Mouse (Mus musculus) hindbrain, embryonic 11.5 days (tissue): ENCODE results near the gene Zfp280b. TPM values are rescaled to one million over a fixed set of nuclear protein-coding genes. Genes with fewer than 3 reads are reported as not detected.

Source experiments
- ATAC-seq: fragments of 200-750 bp; cut with Nextera tagmentation; 2 replicates; pipeline ENCODE4 v1.8.0; 2017; ENCODE audit warnings: mild to moderate bottlenecking, moderate TSS enrichment, moderate library complexity; ENCODE audit not compliant: low FRiP score
- DNase-seq: peaks from one replicate; pipeline ENCODE4 v3.0.0-alpha.2; 2015; ENCODE audit warnings: low spot score
- H3K27ac ChIP-seq: fragments of 300-500 bp; sonication (generic); 2 replicates; pipeline ENCODE4 v1.5.1; 2014; ENCODE audit warnings: mild to moderate bottlenecking, low read depth, low read length
- H3K27me3 ChIP-seq: fragments of 300-500 bp; sonication (generic); 2 replicates; pipeline ENCODE4 v1.6.1; 2014; ENCODE audit warnings: mild to moderate bottlenecking, low read length, moderate library complexity, mixed read lengths; ENCODE audit not compliant: control insufficient read depth, insufficient read depth
- H3K36me3 ChIP-seq: fragments of 300-500 bp; sonication (generic); 2 replicates; pipeline ENCODE4 v1.6.1; 2014; ENCODE audit warnings: mild to moderate bottlenecking, low read length, moderate library complexity, mixed read lengths; ENCODE audit not compliant: control insufficient read depth, insufficient read depth
- H3K4me1 ChIP-seq: fragments of 300-500 bp; sonication (generic); replicated peaks from 2 replicates; pipeline ENCODE4 v1.6.1; 2014; ENCODE audit warnings: low read length, mixed read lengths; ENCODE audit not compliant: control insufficient read depth, insufficient read depth
- H3K4me2 ChIP-seq: fragments of 300-500 bp; sonication (generic); replicated peaks from 2 replicates; pipeline ENCODE4 v1.6.1; 2014; ENCODE audit warnings: mild to moderate bottlenecking, low read depth, low read length
- H3K4me3 ChIP-seq: fragments of 300-500 bp; sonication (generic); 2 replicates; pipeline ENCODE4 v1.5.1; 2014; ENCODE audit warnings: low read depth, low read length
- H3K9ac ChIP-seq: fragments of 300-500 bp; sonication (generic); 2 replicates; pipeline ENCODE4 v1.6.1; 2014; ENCODE audit warnings: low read depth, low read length
- H3K9me3 ChIP-seq: fragments of 300-500 bp; sonication (generic); 2 replicates; pipeline ENCODE4 v1.6.1; 2016; ENCODE audit warnings: low read length; ENCODE audit not compliant: control insufficient read depth
- WGBS: fragments of 180-500 bp; shearing (Covaris S2); extraction: QIAGEN DNeasy Blood & Tissue Kit; methylation state at CpG from one replicate; pipeline ENCODE4 v1.1.7; 2014; 5-methylcytosine and 5-hydroxymethylcytosine counted together
- polyA plus RNA-seq: library from polyadenylated mRNA; unstranded; fragments of >200 nt; fragmentation: Nextera tagmentation; extraction: Ambion mirVana; gene quantifications from 2 replicates; pipeline ENCODE4 v1.2.1, GENCODE M21; 2014

Gene Zfp280b
- polyA plus RNA-seq, 1 experiment from 2014 or later: 28.3 TPM

GRCm38 (mm10) chr10:76002615-76003014 is 29.8 kb upstream of the Zfp280b start:
- no peak overlapping the region for H3K27ac ChIP-seq
- no peak for ATAC-seq
- H3K27me3 ChIP-seq: no peaks in the 10 kb centered on the region
- H3K4me2 ChIP-seq: no peak overlapping the region
- H3K9me3 ChIP-seq: no peaks in the 10 kb centered on the region
- 27% methylated on average over 2 of the region's 2 CpGs for WGBS
- no peak overlapping the region for H3K4me3 ChIP-seq
- no peaks in the 10 kb centered on the region for H3K4me1 ChIP-seq
- DNase-seq: no peak
- H3K36me3 ChIP-seq: no peaks in the 10 kb centered on the region
- no peak overlapping the region for H3K9ac ChIP-seq

GRCm38 (mm10) chr10:76003221-76003620 is 29.2 kb upstream of the Zfp280b start:
- Histone ChIP-seq H3K4me2 (no peak overlapping the region), H3K4me3 (no peak overlapping the region), H3K4me1 (no peaks in the 10 kb centered on the region), H3K27ac (no peak overlapping the region), H3K36me3 (no peaks in the 10 kb centered on the region), H3K9ac (no peak overlapping the region), H3K27me3 (no peaks in the 10 kb centered on the region), H3K9me3 (no peaks in the 10 kb centered on the region)
- DNase-seq (no peak), ATAC-seq (no peak)
- WGBS: 79% methylated on average over 2 of the region's 2 CpGs

- H3K4me1 ChIP-seq: no peaks in the 10 kb centered on the region
- ATAC-seq (no peak), DNase-seq (no peak)
- no peak overlapping the region for H3K4me2 ChIP-seq
- H3K4me3 ChIP-seq: no peak overlapping the region
- no peaks in the 10 kb centered on the region for H3K36me3 ChIP-seq
- H3K9ac ChIP-seq: no peak overlapping the region
- H3K9me3 ChIP-seq: no peaks in the 10 kb centered on the region
- WGBS: 85% methylated on average over 6 of the region's 6 CpGs
- no peak overlapping the region for H3K27ac ChIP-seq
- no peaks in the 10 kb centered on the region for H3K27me3 ChIP-seq
These were observed 26.1 kb upstream of the Zfp280b start for GRCm38 (mm10) chr10:76006385-76006784.

DNA sequence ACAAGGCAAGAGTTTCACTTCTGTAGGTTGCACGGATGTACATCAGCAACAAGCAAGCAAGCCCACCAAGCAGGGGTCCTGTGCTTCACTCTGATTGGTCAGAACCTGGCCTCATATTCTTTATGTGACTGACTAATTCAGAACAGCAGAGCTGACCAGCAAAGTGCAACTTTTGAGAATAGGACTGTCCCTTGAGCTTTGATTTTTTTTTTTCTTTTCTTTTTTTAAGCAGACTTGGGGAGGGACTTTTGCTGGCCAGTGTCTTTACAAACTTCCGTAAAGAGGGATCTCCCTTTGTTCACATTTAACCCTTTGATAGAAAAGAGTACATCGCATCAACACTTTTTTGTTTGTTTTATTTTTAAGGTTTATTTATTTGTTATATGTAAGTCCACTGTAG is 22.6 kb upstream of the Zfp280b start:
- ATAC-seq (no peak), DNase-seq (no peak)
- H3K27me3 ChIP-seq: no peaks in the 10 kb centered on the region
- no peak overlapping the region for H3K27ac ChIP-seq
- WGBS: 81% methylated on average over 3 of the region's 3 CpGs
- H3K4me2 ChIP-seq: no peak overlapping the region
- H3K4me1 ChIP-seq: no peaks in the 10 kb centered on the region
- H3K36me3 ChIP-seq: no peaks in the 10 kb centered on the region
- no peaks in the 10 kb centered on the region for H3K9me3 ChIP-seq
- no peak overlapping the region for H3K9ac ChIP-seq
- H3K4me3 ChIP-seq: no peak overlapping the region

- Histone ChIP-seq H3K9me3 (no peaks in the 10 kb centered on the region), H3K4me3 (no peak overlapping the region), H3K4me2 (no peak overlapping the region), H3K36me3 (no peaks in the 10 kb centered on the region), H3K4me1 (no peaks in the 10 kb centered on the region), H3K27ac (no peak overlapping the region), H3K27me3 (no peaks in the 10 kb centered on the region), H3K9ac (no peak overlapping the region)
- ATAC-seq (no peak), DNase-seq (no peak)
- 81% methylated on average over 6 of the region's 6 CpGs for WGBS
These were observed 19.5 kb upstream of the Zfp280b start for GRCm38 (mm10) chr10:76012922-76013321.

DNA sequence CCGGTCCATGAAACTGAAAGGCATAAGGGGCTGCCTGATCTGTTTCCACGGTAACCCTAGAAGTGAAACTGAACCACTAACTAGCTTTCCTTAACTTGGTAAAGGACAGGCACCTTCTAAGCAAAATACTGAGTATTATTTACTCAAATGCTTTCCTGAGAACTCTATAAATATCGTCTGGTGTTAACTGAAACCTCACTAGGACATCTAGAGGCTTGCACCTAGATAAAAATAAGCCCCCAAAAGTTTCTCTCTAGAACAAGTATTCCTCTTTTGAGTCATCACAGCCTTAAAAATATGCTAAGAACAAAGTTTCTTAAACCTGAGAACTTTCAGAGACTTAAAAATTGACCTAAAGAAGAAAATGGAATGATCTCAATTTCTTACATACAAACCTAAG is 15.6 kb upstream of the Zfp280b start:
- no peaks in the 10 kb centered on the region for H3K27me3 ChIP-seq
- no peak overlapping the region for H3K4me2 ChIP-seq
- no peak for DNase-seq
- no peak overlapping the region for H3K27ac ChIP-seq
- ATAC-seq: no peak
- H3K9me3 ChIP-seq: no peaks in the 10 kb centered on the region
- H3K4me1 ChIP-seq: no peaks in the 10 kb centered on the region
- H3K9ac ChIP-seq: no peak overlapping the region
- WGBS: 94% methylated on average over 3 of the region's 3 CpGs
- no peaks in the 10 kb centered on the region for H3K36me3 ChIP-seq
- H3K4me3 ChIP-seq: no peak overlapping the region

DNA sequence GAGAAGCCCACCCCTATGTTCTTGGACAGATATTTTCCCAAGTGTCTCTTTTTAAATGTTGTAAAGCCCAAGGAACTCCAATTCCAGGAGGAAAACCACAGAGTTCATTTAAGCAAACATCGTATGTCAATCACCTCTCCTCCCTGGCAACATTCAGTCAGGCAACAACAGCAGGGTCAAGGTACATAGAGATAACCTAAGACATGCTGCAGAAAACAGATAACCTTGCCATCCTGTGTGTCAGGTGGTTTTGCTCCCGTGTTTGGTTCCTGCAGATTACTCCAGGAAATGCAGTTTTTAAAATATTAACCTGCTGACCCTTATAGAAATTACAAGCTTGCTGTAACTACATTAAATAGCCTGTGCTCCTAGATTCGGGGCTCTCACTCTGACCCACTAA is 10.7 kb upstream of the Zfp280b start:
- Histone ChIP-seq H3K4me3 (no peak overlapping the region), H3K27ac (no peak overlapping the region), H3K27me3 (no peaks in the 10 kb centered on the region), H3K9ac (no peak overlapping the region), H3K9me3 (no peaks in the 10 kb centered on the region), H3K36me3 (no peaks in the 10 kb centered on the region), H3K4me1 (no peaks in the 10 kb centered on the region), H3K4me2 (no peak overlapping the region)
- 86% methylated on average over 3 of the region's 3 CpGs for WGBS
- ATAC-seq (no peak), DNase-seq (no peak)

- H3K4me3 ChIP-seq: no peak overlapping the region
- H3K36me3 ChIP-seq: no peaks in the 10 kb centered on the region
- H3K4me1 ChIP-seq: no peaks in the 10 kb centered on the region
- DNase-seq (no peak), ATAC-seq (no peak)
- H3K9me3 ChIP-seq: no peaks in the 10 kb centered on the region
- 96% methylated on average over 6 of the region's 6 CpGs for WGBS
- no peaks in the 10 kb centered on the region for H3K27me3 ChIP-seq
- H3K9ac ChIP-seq: no peak overlapping the region
- H3K4me2 ChIP-seq: no peak overlapping the region
- H3K27ac ChIP-seq: no peak overlapping the region
These were observed 8.5 kb upstream of the Zfp280b start for GRCm38 (mm10) chr10:76023921-76024320.

- Histone ChIP-seq H3K4me2 (no peak overlapping the region), H3K4me3 (no peak overlapping the region), H3K9me3 (no peaks in the 10 kb centered on the region), H3K36me3 (no peaks in the 10 kb centered on the region), H3K27me3 (no peaks in the 10 kb centered on the region), H3K4me1 (no peaks in the 10 kb centered on the region), H3K9ac (no peak overlapping the region), H3K27ac (no peak overlapping the region)
- no peak for DNase-seq
- WGBS: 95% methylated on average over 9 of the region's 10 CpGs
- ATAC-seq: no peak
These were observed 6.8 kb upstream of the Zfp280b start for GRCm38 (mm10) chr10:76025470-76026190.
